Mouse (Mus musculus): ENCODE data around the gene Bcat1.

Gene Bcat1

GRCm38 (mm10) chr6:145009859-145010818 lies 65.8 kb downstream of the Bcat1 start:
- 64% methylated on average over 8 of the region's 8 CpGs for WGBS

GRCm38 (mm10) chr6:145002094-145002936 lies 73.7 kb downstream of the Bcat1 start:
- WGBS, result 87% methylated on average over 14 of the region's 14 CpGs

GRCm38 (mm10) chr6:145001493-145001892 lies 74.5 kb downstream of the Bcat1 start:
- 75% methylated on average over 6 of the region's 6 CpGs for WGBS

- 83% methylated on average over 3 of the region's 3 CpGs for WGBS
These were observed 78.8 kb downstream of the Bcat1 start for GRCm38 (mm10) chr6:144997229-144997628.

- WGBS, result 77% methylated on average over 3 of the region's 3 CpGs
These were observed 83.9 kb downstream of the Bcat1 start for GRCm38 (mm10) chr6:144992111-144992510.

- 97% methylated on average over 4 of the region's 4 CpGs for whole genome bisulfite sequencing
These were observed 86.8 kb downstream of the Bcat1 start for GRCm38 (mm10) chr6:144989193-144989592.

- WGBS, result 77% methylated on average over 6 of the region's 6 CpGs
These were observed 88.3 kb downstream of the Bcat1 start for GRCm38 (mm10) chr6:144987676-144988075.

GRCm38 (mm10) chr6:144987216-144987615 lies 88.8 kb downstream of the Bcat1 start:
- WGBS, result 79% methylated on average over 7 of the region's 7 CpGs

- 96% methylated on average over 8 of the region's 8 CpGs for WGBS
These were observed 91.8 kb downstream of the Bcat1 start for GRCm38 (mm10) chr6:144984221-144984620.

GRCm38 (mm10) chr6:144982093-144982492 lies 93.9 kb downstream of the Bcat1 start:
- WGBS, result 86% methylated on average over 3 of the region's 3 CpGs

GRCm38 (mm10) chr6:144972351-144972750 lies 103.6 kb downstream of the Bcat1 start:
- 76% methylated on average over 8 of the region's 8 CpGs for WGBS

GRCm38 (mm10) chr6:144970900-144971299 lies 105.1 kb downstream of the Bcat1 start:
- WGBS, result 90% methylated on average over 4 of the region's 4 CpGs

- WGBS, result 72% methylated on average over 6 of the region's 6 CpGs
These were observed 108.4 kb downstream of the Bcat1 start for GRCm38 (mm10) chr6:144967536-144967935.

GRCm38 (mm10) chr6:144964205-144964604 lies 111.8 kb downstream of the Bcat1 start:
- WGBS, result 43% methylated on average over 4 of the region's 4 CpGs

- 86% methylated on average over 8 of the region's 8 CpGs for WGBS
These were observed 112.8 kb downstream of the Bcat1 start for GRCm38 (mm10) chr6:144963156-144963555.

- WGBS, result 40% methylated on average over 4 of the region's 4 CpGs
These were observed 114.0 kb downstream of the Bcat1 start for GRCm38 (mm10) chr6:144962013-144962354.

GRCm38 (mm10) chr6:144961253-144962012 lies 114.6 kb downstream of the Bcat1 start:
- 37% methylated on average over 25 of the region's 25 CpGs for WGBS

GRCm38 (mm10) chr6:144955887-144956547 lies 120.0 kb downstream of the Bcat1 start:
- 61% methylated on average over 14 of the region's 14 CpGs for WGBS

GRCm38 (mm10) chr6:144952885-144953284 lies 123.1 kb downstream of the Bcat1 start:
- 84% methylated on average over 6 of the region's 6 CpGs for WGBS

GRCm38 (mm10) chr6:144944435-144945365 lies 131.3 kb downstream of the Bcat1 start:
- 74% methylated on average over 10 of the region's 10 CpGs for WGBS
